ENCODE assay signal across 28 mouse cellular contexts in genomic region chr5:142127779-142128178, GRCm38 (mm10).
DNase-seq lines count a peak whose midpoint lies in the region; ATAC-seq and TF ChIP-seq lines count a peak whose summit lies in the region.
"Had no signal": no experiment of that assay in that cellular context is flagged by ENCODE, and none has a peak within 500 bp of the region (broad histone marks: within the 10 kb centered on the region; RNA-seq: fewer than 3 reads in every experiment).

No protein-coding gene starts in this region.

- no peaks in the 10 kb centered on the region for H3K27me3 ChIP-seq in kidney, embryonic 14.5 days (ENCODE audit: control insufficient read depth, insufficient read depth, low read length)
- H3K27me3 ChIP-seq in limb, embryonic 10.5 days (ENCODE audit: low read depth, poor library complexity, severe bottlenecking), result no peaks in the 10 kb centered on the region
- no peaks in the 10 kb centered on the region for H3K27me3 ChIP-seq in neural tube, embryonic 11.5 days (ENCODE audit: control insufficient read depth, insufficient read depth, low read length)
- H3K27me3 ChIP-seq: embryonic facial prominence, embryonic 15.5 days; forebrain, embryonic 12.5 days; heart, embryonic 13.5 days; liver, embryonic 12.5 days; megakaryocyte, embryonic 14.5 days; Patski had no signal

- H3K4me2 ChIP-seq in kidney, embryonic 14.5 days (replicated peaks; ENCODE audit: low read depth, low read length), result no peak overlapping the region
- no peak overlapping the region for H3K4me2 ChIP-seq in neural tube, embryonic 11.5 days (ENCODE audit: low read depth)
- H3K4me2 ChIP-seq: embryonic facial prominence, embryonic 15.5 days; forebrain, embryonic 12.5 days; heart, embryonic 13.5 days; liver, embryonic 12.5 days had no signal

- H3K27ac ChIP-seq in kidney, embryonic 14.5 days (ENCODE audit: low read depth, low read length), result 0 out of 2 replicates have a peak overlapping the region, but pooled peaks have one; percentile 37
- peak overlapping the region; percentile 66 for H3K27ac ChIP-seq in limb, embryonic 10.5 days
- 0 out of 2 replicates have a peak overlapping the region, but pooled peaks have one; percentile 39 for H3K27ac ChIP-seq in neural tube, embryonic 11.5 days (ENCODE audit: low read depth, low read length)
- no peak overlapping the region for H3K27ac ChIP-seq in layer of hippocampus, adult 2 months
- H3K27ac ChIP-seq: embryonic facial prominence, embryonic 10.5 days; embryonic facial prominence, embryonic 15.5 days; forebrain, embryonic 12.5 days; heart, embryonic 13.5 days; left cerebral cortex, adult 2 months; liver, embryonic 12.5 days had no signal

- H3K4me1 ChIP-seq in kidney, embryonic 14.5 days (ENCODE audit: control insufficient read depth, insufficient read depth, low read length), result peaks cover 22% of the 10 kb centered on the region; the same call in 1 of the 2 replicates
- H3K4me1 ChIP-seq in limb, embryonic 10.5 days, result peaks cover 40% of the 10 kb centered on the region
- peaks cover 9% of the 10 kb centered on the region; the same call in 1 of the 2 replicates for H3K4me1 ChIP-seq in neural tube, embryonic 11.5 days (ENCODE audit: control insufficient read depth, insufficient read depth, low read length)
- H3K4me1 ChIP-seq: embryonic facial prominence, embryonic 15.5 days; heart, embryonic 13.5 days; liver, embryonic 12.5 days; megakaryocyte, embryonic 14.5 days had no signal

- no peak for DNase-seq in kidney, adult 11 months
- peak; percentile 41 to 51 for DNase-seq in kidney, postnatal 4 days
- no peak for DNase-seq in kidney, adult 8-10 months
- no peak for DNase-seq in limb, embryonic 10.5 days (ENCODE audit: low spot score)
- DNase-seq in neural tube, embryonic 11.5 days (ENCODE audit: low spot score), result no peak
- no peak for DNase-seq in layer of hippocampus, adult 2 months (ENCODE audit: low spot score in 2 of 2)
- DNase-seq: adrenal gland, postnatal 10 days; cerebellum, adult 8-10 months; cerebellum, postnatal 25 days; forebrain, postnatal 0 days; gastrocnemius, postnatal 10 days; heart, postnatal 10 days; lung, adult 18-20 months; lung, postnatal 4 days; thymus, adult 2 months; thymus, postnatal 36 days had no signal

- H3K9me3 ChIP-seq in kidney, embryonic 14.5 days (ENCODE audit: control insufficient read depth, low read length), result peaks cover 4% of the 10 kb centered on the region; the same call in 1 of the 2 replicates
- H3K9me3 ChIP-seq in limb, embryonic 10.5 days (replicated peaks), result no peaks in the 10 kb centered on the region
- no peaks in the 10 kb centered on the region for H3K9me3 ChIP-seq in neural tube, embryonic 11.5 days (ENCODE audit: control insufficient read depth, low read length)
- H3K9me3 ChIP-seq: embryonic facial prominence, embryonic 10.5 days; embryonic facial prominence, embryonic 15.5 days; forebrain, embryonic 12.5 days; liver, embryonic 12.5 days had no signal

- WGBS in kidney, embryonic 14.5 days, result 17% methylated on average over 4 of the region's 4 CpGs
- WGBS in limb, embryonic 10.5 days, result 37% methylated on average over 4 of the region's 4 CpGs
- 39% methylated on average over 4 of the region's 4 CpGs for WGBS in neural tube, embryonic 11.5 days

- TF ChIP-seq CTCF in layer of hippocampus, adult 2 months (conservative IDR thresholded peaks at IDR 0.05), result no peak

- H3K36me3 ChIP-seq in kidney, embryonic 14.5 days (ENCODE audit: control insufficient read depth, insufficient read depth, low read length), result no peaks in the 10 kb centered on the region
- no peaks in the 10 kb centered on the region for H3K36me3 ChIP-seq in limb, embryonic 10.5 days
- no peaks in the 10 kb centered on the region for H3K36me3 ChIP-seq in neural tube, embryonic 11.5 days (ENCODE audit: control insufficient read depth, insufficient read depth, low read length)
- H3K36me3 ChIP-seq: embryonic facial prominence, embryonic 10.5 days; forebrain, embryonic 12.5 days; liver, embryonic 12.5 days had no signal

- no peak overlapping the region for H3K4me3 ChIP-seq in kidney, embryonic 14.5 days (ENCODE audit: low read length)
- no peak overlapping the region for H3K4me3 ChIP-seq in limb, embryonic 10.5 days
- H3K4me3 ChIP-seq in neural tube, embryonic 11.5 days (ENCODE audit: low read depth, low read length), result no peak overlapping the region
- H3K4me3 ChIP-seq in layer of hippocampus, adult 2 months, result no peak overlapping the region
- H3K4me3 ChIP-seq: embryonic facial prominence, embryonic 10.5 days; embryonic facial prominence, embryonic 15.5 days; forebrain, embryonic 12.5 days; heart, embryonic 13.5 days; left cerebral cortex, adult 2 months; liver, embryonic 12.5 days; megakaryocyte, embryonic 14.5 days; myocyte had no signal

- no peak overlapping the region for H3K9ac ChIP-seq in kidney, embryonic 14.5 days (ENCODE audit: low read depth, low read length)
- H3K9ac ChIP-seq in neural tube, embryonic 11.5 days (ENCODE audit: low read length), result no peak overlapping the region
- H3K9ac ChIP-seq: embryonic facial prominence, embryonic 15.5 days; forebrain, embryonic 12.5 days; forebrain, postnatal 0 days; heart, embryonic 13.5 days; liver, embryonic 12.5 days had no signal

- ATAC-seq in kidney, embryonic 14.5 days (ENCODE audit: low FRiP score, low TSS enrichment), result peak; percentile 87
- ATAC-seq in neural tube, embryonic 11.5 days (ENCODE audit: insufficient read depth, low FRiP score, low TSS enrichment), result no peak
- ATAC-seq: forebrain, postnatal 0 days; intestine, postnatal 0 days; liver, embryonic 12.5 days; lung, postnatal 0 days; Patski had no signal

Comparison
In these comparisons a context has a peak if more than half of its experiments do, and no peak if none do; other contexts are left out.
1. DNase-seq: peak in kidney, postnatal 4 days (2 of 2); none in kidney, adult 11 months (single experiment), kidney, adult 8-10 months (0 of 2), limb, embryonic 10.5 days (single experiment), neural tube, embryonic 11.5 days (single experiment) and layer of hippocampus, adult 2 months (0 of 2).